Mouse (Mus musculus): ENCODE results near the gene 2410137M14Rik.
"Not testable (repeated sequence)": the region's sequence is repeated elsewhere in the genome, so short reads cannot be mapped to it uniquely, and the experiment has no call there.

2410137M14Rik gene

GRCm38 (mm10) chr17:36981221-36981813 is at the start of gene 2410137M14Rik:
TSS of gene 2410137M14Rik (minus strand) at chr17:36981237.
- peak; percentile 76 for DNase-seq (ENCODE audit: low read depth, low spot score)

GRCm38 (mm10) chr17:37029162-37029561 is 48.1 kb upstream of the 2410137M14Rik start:
- DNase-seq (ENCODE audit: low read depth, low spot score), result no peak

- DNase-seq (ENCODE audit: low read depth, low spot score), result peak; percentile 98
These were observed 47.7 kb upstream of the 2410137M14Rik start for GRCm38 (mm10) chr17:37028683-37029120.

- DNase-seq (ENCODE audit: low read depth, low spot score), result no peak
These were observed 47.2 kb upstream of the 2410137M14Rik start for GRCm38 (mm10) chr17:37028212-37028611.

GRCm38 (mm10) chr17:37027486-37027885 is 46.4 kb upstream of the 2410137M14Rik start:
- peak; percentile 82 for DNase-seq (ENCODE audit: low read depth, low spot score)

- DNase-seq (ENCODE audit: low read depth, low spot score), result no peak
These were observed 45.4 kb upstream of the 2410137M14Rik start for GRCm38 (mm10) chr17:37026425-37026824.

GRCm38 (mm10) chr17:37022628-37023576 is 41.9 kb upstream of the 2410137M14Rik start, which contains the start of gene Mog:
TSS of gene Mog (minus strand) at chr17:37023398.
- peak; percentile 49 for DNase-seq (ENCODE audit: low read depth, low spot score)

GRCm38 (mm10) chr17:37019242-37019641 is 38.2 kb upstream of the 2410137M14Rik start:
- DNase-seq (ENCODE audit: low read depth, low spot score), result not testable (repeated sequence)

- no peak for DNase-seq (ENCODE audit: low read depth, low spot score)
These were observed 37.3 kb upstream of the 2410137M14Rik start for GRCm38 (mm10) chr17:37018328-37018727.

- DNase-seq (ENCODE audit: low read depth, low spot score), result no peak
These were observed 35.3 kb upstream of the 2410137M14Rik start for GRCm38 (mm10) chr17:37016333-37016732.

GRCm38 (mm10) chr17:37012141-37012540 is 31.1 kb upstream of the 2410137M14Rik start:
- DNase-seq (ENCODE audit: low read depth, low spot score), result peak; percentile 59

GRCm38 (mm10) chr17:37011719-37012118 is 30.7 kb upstream of the 2410137M14Rik start:
- DNase-seq (ENCODE audit: low read depth, low spot score), result peak; percentile 63

GRCm38 (mm10) chr17:37009460-37010042 is 28.5 kb upstream of the 2410137M14Rik start:
- peak; percentile 58 for DNase-seq (ENCODE audit: low read depth, low spot score)

GRCm38 (mm10) chr17:37008161-37008560 is 27.1 kb upstream of the 2410137M14Rik start:
- no peak for DNase-seq (ENCODE audit: low read depth, low spot score)

- no peak for DNase-seq (ENCODE audit: low read depth, low spot score)
These were observed 22.3 kb upstream of the 2410137M14Rik start for GRCm38 (mm10) chr17:37003366-37003765.

GRCm38 (mm10) chr17:37002364-37003330 is 21.6 kb upstream of the 2410137M14Rik start:
- peak; percentile 98 for DNase-seq (ENCODE audit: low read depth, low spot score)

GRCm38 (mm10) chr17:37000863-37001262 is 19.8 kb upstream of the 2410137M14Rik start, which contains the start of gene Zfp57:
TSS of gene Zfp57 (plus strand) at chr17:37001163.
- DNase-seq (ENCODE audit: low read depth, low spot score), result no peak

- DNase-seq (ENCODE audit: low read depth, low spot score), result no peak
These were observed 17.4 kb upstream of the 2410137M14Rik start for GRCm38 (mm10) chr17:36998477-36998876.

- peak; percentile 97 for DNase-seq (ENCODE audit: low read depth, low spot score)
These were observed 16.1 kb upstream of the 2410137M14Rik start for GRCm38 (mm10) chr17:36997033-36997735.

- DNase-seq (ENCODE audit: low read depth, low spot score), result peak; percentile 93
These were observed 14.4 kb upstream of the 2410137M14Rik start for GRCm38 (mm10) chr17:36995448-36995847.
